Mouse (Mus musculus): Measurements from ENCODE around the gene 1110008P14Rik. TPM values are rescaled to one million over a fixed set of nuclear protein-coding genes. Genes with fewer than 3 reads are reported as not detected.
A peak's percentile ranks its signal among the peaks of the same experiment; 100 is the strongest.
"Not testable (repeated sequence)": the region's sequence is repeated elsewhere in the genome, so short reads cannot be mapped to it uniquely, and the experiment has no call there.

Gene 1110008P14Rik
- polyA plus RNA-seq, 1 experiment = 396 TPM

DNA sequence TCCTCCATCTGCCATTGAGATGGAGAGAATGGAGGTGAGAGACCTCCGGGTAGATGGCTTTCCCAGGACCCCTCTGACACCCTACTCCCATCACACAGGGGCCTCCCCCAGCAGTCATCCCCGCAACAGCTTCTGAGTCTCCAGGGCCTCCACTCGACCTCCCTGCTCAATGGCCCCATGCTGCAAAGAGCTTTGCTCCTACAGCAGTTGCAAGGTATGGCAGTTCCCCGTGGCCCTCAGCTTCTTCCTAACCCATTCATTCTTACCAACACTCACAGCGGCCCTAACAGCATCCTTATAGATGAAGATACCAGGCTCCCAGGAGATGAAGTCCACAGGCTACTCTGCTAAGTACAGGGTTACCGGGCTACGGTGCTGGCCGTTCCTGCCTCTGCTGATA lies 17.6 kb downstream of the 1110008P14Rik start:
- no peak for DNase-seq (ENCODE audit: extremely low spot score in 1 of 2, low spot score in 1 of 2)

DNA sequence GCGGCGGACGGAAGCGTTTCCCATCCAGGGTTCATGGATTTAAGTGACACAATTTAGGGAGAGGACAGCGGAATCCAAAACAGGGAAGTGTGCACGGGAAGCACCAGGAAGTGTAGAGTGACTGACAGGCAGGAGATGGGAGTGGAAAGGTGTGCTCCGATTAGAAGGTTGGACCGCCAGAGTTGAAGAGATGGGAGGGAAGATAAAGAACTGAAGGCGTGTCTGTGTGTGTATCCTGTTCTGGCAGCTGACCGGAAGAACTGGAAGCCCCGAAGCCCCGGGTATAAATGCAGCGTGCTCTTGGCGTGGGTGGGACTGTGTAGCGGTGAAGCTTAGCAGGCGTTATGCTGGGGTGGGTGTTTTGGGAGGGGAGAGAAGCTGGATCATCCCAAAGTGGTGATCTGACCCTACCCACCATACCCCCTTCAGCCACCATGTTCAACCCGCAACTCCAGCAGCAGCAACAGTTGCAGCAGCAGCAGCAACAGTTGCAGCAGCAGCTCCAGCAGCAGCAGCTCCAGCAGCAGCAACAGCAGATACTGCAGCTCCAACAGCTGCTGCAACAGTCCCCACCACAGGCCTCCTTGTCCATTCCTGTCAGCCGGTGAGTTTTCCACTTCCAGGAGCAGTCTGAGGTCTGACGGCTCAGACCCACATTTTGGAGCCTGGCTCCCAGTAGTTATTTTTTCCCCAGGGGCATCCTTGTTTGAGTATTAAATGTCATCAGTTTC lies 18.2 kb downstream of the 1110008P14Rik start:
- no peak for DNase-seq (ENCODE audit: extremely low spot score in 1 of 2, low spot score in 1 of 2)

DNA sequence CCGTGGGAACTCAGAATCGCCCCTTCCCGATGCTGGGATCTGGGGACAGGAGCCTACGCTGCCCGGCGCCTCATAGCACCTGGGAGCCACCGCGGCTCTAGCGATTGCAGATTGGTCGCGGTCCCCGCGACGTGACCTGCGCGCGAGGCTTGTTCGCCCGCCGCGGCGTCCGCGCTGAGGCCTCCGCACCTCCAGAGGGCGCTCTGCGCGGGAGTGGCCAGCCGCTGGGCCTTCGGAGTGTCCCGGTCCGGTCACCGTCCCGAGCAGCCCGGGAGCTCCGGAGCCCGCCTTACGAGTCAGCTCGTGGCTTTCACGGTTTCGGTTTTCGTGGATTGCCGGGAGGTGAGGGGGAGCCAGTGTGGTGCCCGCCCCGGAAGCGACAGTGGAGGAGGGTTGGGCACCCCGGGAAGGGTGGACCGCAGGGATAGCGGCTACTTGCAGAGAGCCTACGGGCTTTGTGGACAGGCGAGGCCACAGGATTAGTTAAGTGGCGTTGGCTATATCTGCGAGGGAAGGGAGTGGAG lies 18.9 kb downstream of the 1110008P14Rik start:
- DNase-seq (ENCODE audit: extremely low spot score in 1 of 2, low spot score in 1 of 2) = peak in 1 of 2 experiments; percentile 91

DNA sequence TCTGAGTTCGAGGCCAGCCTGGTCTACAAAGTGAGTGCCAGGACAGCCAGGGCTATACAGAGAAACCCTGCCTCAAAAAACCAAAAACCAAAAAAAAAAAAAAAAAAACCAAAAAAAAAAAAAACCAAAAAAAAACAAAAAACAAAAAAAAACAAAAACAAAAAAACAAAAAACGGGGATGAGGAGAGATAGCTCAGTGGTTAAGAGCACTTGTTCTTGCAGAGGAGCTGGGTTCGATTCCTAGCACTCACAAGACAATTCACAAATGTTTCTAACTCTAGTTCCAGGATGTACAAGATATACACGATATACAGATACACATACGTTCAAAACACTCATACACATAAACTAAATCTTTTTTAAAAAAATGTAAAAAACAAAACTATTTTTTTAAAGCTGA lies 19.5 kb downstream of the 1110008P14Rik start:
- not testable (repeated sequence) for DNase-seq (ENCODE audit: extremely low spot score in 1 of 2, low spot score in 1 of 2)

DNA sequence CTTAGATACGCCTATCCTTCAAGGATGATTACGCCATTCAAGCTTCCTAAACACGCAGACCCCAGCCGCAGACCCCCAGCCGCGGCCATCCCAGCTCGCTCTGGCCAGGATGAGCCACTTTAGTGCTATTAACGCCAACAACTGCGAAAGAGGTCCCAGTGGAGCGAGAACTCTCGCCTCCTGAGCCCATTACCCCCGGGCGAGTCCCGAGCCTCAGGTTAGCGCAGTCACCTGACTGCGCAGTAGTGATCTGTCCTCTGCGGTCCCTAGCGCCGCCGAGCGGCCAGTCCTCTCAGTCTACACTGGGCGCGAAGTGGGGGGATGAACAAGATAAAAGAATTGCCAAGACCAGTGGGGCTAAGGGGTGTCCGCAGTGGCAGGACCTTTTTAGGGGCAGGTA lies 20.3 kb downstream of the 1110008P14Rik start:
- DNase-seq (ENCODE audit: extremely low spot score in 1 of 2, low spot score in 1 of 2) = peak in 1 of 2 experiments; percentile 79

DNA sequence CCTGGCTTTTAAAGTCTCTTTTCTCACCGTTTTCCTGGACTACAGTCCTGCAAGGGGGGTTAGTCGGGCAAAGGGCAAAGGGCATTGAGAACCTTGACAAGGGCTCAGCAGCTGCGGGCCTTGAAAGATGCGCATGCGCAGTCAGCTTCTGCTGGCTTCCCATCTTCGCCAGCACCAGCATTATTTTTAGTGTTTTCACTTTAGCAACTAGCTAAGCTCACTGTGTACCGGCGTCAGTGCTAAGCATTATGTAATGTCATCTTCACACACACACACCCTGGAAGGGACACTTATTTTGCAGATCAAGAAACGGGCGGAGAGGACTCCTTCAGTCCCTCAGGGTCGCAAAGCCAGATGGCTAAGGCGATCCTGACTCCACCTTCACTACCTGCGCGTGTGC lies 21.0 kb downstream of the 1110008P14Rik start:
- DNase-seq (ENCODE audit: extremely low spot score in 1 of 2, low spot score in 1 of 2) = peak; percentile 83 to 90

DNA sequence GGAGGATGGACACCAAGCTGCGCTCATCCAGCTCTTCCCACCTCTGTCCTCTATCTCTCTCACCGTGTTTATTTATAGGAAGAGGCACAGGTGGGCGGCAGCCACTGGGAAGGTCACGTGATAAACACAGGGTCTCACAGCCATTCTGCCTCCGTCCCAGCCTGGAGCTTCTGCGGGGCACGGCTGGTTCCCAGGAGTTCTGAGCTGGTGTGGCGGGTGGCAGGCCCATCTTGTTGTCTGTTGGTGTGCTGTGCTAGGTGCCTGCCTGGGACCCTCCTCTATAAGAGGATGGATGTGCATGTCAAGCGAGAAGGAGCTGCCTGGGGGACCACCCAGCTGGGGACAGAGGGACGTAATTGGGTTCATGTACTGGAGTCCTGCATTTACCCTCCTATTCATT lies 23.4 kb downstream of the 1110008P14Rik start:
- DNase-seq (ENCODE audit: extremely low spot score in 1 of 2, low spot score in 1 of 2) = no peak

DNA sequence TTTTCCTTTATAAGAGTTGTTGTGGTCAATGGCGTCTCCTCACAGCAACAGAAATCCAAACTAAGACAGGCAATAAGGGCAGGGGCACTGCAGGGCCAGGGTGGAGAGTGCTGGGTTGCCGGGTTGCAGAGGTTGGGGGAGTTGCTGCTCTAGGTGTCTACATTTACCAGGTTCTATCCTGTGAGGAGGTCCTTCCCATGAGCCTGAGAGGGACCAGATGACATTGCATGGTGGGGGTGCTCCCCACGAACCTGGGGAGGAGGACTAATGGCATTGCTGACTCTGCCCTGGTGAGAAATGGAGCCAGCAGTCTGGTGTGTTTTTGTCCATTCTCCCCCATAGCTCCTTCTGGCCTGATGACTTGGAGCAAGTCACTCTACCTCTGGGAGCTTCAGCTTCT lies 24.0 kb downstream of the 1110008P14Rik start:
- DNase-seq (ENCODE audit: extremely low spot score in 1 of 2, low spot score in 1 of 2) = no peak

DNA sequence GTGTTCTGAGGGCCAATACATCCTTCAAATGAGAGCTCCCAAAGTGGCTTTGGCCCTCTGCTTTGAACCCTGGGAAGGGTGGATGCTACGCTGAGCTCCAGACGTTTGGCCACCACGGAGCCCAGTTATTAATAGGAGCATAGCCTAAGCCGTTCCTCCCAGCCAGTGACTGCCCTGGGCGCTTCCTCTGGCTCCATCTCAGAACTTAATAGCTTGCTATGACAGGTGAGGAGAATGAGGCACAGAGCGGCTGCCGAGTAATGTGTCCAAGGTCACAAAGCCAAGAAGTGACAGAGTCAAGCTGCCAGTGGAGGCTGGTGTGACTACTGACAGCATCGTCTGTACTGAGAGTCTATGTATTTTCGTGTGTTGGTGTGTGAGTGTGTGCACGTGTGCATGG lies 25.5 kb downstream of the 1110008P14Rik start:
- no peak for DNase-seq (ENCODE audit: extremely low spot score in 1 of 2, low spot score in 1 of 2)

DNA sequence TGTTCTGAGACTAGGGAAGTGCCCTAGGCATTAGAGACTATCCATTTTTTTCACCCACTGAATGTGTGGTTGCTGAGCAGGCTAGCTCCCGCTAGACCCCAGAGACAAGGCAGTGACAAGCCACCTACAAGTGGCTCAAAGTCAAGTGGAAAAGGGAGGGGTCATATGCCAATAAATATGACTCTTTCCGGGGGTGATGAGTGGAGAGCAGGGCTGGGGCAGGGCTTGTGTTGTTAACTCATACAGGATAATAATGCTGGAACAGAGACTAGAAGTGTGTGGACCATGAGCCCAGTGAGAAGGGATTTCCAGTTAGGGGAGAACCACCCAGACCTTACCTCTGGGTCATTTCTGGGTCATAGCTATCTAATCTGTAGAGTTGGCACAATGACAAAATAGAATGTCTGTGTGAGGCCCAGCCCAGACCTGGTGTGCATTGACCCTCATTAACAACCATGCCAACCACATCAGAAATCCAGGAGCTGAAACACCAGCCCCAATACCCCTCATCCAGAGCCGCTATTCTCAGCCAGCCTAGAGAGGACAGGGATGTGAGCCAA lies 27.3 kb downstream of the 1110008P14Rik start:
- DNase-seq (ENCODE audit: extremely low spot score in 1 of 2, low spot score in 1 of 2) = no peak

DNA sequence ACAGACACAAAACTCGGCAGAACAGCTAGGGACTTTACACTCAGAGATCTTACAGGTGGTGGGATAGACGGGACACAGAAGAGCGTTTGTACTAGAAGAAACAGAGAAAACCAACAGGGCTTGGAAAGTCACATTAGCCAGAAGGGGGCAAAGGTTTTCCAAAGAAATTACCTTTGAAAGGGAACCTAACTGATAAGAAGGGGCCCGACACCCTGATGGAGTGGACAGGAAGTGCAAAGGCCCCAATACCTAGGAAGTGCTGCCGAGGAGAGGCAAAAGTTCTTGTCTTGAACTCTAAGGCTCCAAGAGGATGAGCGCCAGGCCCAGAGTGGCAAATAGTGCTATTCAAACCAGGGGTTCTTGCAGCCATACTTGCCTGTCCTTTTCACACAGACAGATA lies 27.9 kb downstream of the 1110008P14Rik start:
- no peak for DNase-seq (ENCODE audit: extremely low spot score in 1 of 2, low spot score in 1 of 2)

DNA sequence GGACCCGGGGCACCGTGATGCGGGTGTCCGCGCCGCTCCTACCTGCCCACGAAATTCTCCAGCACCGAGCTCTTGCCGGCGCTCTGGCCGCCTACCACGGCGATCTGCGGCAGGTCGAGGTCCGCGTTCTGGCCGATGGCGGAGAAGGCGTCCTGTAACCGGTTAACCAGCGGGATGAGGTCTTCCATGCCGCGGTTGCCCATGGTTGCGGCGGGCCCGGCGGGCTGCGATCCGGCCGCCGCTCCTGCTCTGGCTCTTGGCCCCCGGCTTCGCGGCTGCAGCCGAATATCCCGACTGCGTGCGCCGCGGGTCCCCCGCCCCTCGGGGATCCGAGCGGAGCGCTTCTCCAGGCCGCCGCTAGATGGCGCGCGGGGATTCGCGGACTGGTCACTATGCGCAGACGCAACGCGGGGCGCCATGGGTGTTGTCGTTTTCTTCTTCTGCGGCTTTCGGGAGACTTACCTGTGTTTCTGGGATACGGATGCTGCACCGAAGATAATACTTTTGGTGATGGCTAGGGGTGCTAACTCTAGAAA lies 28.7 kb downstream of the 1110008P14Rik start, which contains the start of gene Dnm1:
Dnm1 (minus strand) TSS at position 332 of the 536 bp plus-strand sequence.
- DNase-seq (ENCODE audit: extremely low spot score in 1 of 2, low spot score in 1 of 2) = peak; percentile 85 to 97

DNA sequence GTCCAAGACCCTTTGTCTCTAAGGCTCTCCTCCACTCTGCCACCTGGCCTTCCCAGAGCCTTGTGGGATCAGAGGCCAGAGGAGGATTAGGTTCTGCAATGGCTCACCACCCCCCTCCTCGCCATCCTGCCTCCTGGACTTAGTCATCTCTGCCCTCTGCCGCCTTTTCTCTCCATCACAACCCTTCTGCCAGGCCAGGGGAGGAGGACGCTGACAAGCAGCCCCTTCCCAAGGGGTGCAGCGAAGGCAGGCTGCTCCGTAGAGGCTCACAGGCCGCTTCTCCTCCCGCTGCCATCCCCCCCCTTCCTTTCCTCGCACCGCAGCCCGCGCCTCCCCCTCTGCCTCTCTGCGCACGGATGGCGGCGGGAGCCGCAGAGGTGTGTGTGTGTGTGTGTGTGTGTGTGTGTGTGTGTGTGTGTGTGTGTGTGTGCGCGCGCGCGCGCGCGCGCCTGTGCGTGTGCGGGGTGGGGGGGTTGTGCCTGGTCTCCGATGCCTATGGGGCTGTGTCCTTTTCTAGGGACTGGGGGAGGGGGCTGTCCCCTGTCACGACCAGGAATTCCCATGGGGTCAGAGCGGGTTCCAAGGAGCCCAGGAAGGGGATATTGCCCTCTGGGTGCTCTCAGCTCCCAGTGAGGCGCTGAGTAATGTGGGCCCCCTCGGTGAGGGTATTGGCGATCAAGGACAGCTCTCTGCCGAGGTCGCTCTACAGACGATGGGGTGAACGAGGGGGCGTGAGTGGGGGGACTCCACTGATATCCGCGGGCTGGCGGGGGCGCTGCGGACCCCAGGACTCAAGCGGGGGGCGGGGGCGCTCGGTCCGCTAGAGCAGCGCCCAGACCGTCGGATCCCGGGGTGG lies 29.4 kb downstream of the 1110008P14Rik start, which contains the start of gene Ciz1:
Ciz1 (plus strand) TSS at position 177 of the 856 bp plus-strand sequence.
- no peak for DNase-seq (ENCODE audit: extremely low spot score in 1 of 2, low spot score in 1 of 2)

DNA sequence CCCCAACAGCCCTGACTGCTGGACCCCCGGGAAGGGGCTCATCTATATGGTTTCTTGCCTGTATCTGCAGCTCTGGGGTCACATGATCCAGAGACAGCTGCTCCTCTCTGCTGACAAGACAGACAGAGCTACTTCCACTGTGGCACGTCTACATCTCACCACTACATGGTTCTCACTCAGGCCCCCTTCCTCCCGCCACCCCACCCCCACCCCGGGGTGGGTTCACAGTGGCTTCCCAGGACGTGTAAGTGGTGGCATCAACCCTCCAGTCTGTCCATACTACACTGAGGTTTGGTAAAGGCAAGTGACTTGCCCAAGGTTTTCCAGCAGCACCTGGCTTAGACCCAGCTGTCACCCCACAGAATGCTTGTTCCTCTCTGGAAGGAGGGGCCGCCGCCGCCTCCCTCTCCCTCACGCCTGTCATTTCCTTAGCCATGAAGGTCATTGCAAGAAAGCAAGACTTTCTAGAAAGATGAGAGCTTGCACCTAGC lies 30.2 kb downstream of the 1110008P14Rik start:
- DNase-seq (ENCODE audit: extremely low spot score in 1 of 2, low spot score in 1 of 2) = no peak

DNA sequence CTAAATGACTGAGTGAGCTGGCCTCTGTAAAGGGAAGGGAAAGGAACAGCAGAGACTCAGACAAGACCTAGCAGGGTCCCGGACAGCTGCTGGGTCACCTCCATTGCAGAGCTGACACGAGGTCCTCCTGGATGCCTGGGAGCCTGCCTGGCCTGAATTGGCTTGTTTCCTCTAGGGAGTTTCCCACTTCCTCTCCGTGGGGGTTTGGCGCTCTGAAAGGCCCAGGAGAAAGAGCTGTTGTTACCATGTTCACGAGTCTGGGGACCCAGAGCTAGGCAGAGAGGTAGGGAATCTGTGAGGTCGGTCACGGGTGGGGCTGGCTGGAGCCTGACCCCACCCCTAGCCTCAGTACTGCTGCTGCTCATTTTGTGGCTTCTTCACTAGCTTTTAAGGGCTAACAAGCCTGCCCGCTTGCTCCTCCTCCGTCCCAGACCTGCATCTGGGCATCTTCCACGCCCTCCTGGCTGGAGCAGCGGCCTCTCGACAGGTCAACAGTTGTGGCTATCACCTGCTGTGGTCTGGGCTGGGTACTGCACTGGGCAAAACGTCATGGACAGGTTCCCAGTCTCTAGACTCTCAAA lies 31.2 kb downstream of the 1110008P14Rik start:
- no peak for DNase-seq (ENCODE audit: extremely low spot score in 1 of 2, low spot score in 1 of 2)

DNA sequence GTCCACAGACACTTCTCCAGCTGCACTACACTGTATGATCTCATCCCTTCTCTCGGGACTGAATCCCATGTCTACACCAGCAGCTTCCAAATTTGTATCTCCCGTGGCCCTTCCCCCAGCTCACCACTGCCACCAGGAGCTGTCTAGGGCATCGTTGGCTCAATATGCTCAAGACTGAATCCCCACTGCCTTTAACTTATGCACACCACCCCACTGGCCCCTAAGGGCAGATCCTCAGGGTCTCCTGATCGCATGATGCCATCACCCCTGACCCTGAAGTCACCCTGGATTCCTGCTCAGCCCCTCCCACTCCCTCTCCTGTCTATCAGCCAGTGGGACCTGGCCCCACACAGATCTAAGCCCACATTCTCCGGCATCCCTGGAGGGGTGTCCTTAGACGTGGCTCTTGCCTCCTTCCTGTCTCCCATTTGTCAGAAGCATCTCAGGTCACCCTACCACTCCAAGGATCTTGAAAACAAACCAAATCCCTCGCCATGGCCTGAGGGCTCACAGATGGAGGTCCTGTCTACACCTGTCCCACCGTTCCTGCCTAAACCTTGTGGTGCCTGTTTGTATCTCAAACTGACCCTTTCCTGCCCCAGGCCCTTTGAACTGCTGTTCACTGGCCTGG lies 32.0 kb downstream of the 1110008P14Rik start:
- DNase-seq (ENCODE audit: extremely low spot score in 1 of 2, low spot score in 1 of 2) = peak in 1 of 2 experiments; percentile 55

DNA sequence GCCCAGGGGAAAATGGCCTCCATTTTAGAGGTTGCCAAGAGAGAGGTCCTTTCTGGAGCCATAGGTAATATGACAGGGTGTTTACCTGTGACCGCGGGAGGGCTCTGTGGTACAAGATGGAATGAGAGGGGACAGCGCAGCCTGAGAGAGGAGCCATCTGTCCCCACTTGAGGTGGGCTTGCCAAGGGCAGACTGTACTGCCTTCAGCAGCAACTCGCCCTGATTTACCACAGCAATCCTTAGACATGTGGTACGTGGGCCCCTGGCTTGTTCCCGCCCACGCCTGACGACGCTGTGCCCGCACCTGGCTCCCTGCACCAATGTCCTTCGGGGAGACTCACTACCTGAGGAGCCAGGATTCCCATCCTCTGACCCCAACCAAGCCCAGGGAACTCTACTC lies 33.4 kb downstream of the 1110008P14Rik start:
- DNase-seq (ENCODE audit: extremely low spot score in 1 of 2, low spot score in 1 of 2) = no peak

DNA sequence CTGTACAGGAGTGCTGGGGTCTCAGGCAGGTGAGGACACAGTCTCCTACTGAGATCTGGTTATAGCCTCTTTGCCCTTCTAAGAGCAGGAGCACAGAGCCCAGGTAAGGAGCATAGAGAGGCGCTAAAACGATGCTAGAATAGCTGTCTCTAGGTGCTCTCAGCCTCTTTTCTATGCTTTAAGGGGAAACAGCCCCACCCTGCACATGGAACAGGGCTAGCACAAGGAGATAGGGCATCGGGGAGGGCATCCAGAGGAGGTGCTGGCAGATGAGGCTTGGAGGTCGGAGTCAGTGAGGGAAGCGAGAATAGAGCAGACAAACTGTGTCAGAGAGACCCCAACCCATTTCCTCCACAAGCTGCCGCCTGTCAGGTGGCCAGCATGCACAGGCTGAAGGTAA lies 34.7 kb downstream of the 1110008P14Rik start:
- no peak for DNase-seq (ENCODE audit: extremely low spot score in 1 of 2, low spot score in 1 of 2)

DNA sequence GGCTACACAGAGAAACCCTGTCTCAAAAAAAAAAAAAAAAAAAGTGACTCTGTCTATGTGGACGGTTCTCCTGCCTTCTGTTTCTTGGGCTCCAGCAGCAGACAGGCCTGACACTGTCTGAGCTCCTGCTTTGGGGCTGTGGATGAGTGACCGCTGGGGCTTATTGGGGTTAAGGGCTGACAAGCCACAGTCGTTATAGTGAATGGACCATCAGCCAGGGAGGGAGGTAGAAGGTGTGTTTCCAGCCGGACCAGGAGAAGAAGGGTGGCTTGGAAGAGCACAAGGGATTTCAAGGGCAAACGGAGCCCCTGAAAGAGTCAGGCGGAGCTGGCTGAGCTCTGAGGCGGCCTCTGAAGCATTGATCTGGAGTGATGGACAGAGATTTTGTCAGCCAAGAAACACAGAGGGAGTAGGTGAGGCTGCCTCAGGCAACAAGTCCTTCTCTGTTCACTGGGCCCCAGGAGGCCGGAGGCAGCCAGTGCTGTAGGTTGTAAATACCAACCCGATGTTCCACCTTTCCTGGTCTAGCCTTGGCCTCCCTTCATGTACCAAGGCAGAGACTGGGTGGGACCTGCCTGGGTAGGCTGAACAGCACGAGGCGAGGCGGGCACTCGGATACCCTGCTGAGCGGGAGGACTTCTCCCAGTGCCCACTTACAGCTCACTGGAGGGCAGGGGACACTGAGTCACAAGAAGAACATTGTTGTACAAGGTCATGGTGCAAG lies 37.0 kb downstream of the 1110008P14Rik start:
- DNase-seq (ENCODE audit: extremely low spot score in 1 of 2, low spot score in 1 of 2) = no peak

All from frontal cortex, adult 2 months (tissue).